Mouse (Mus musculus) olfactory bulb, adult 2 months (tissue): ENCODE data around the gene Cygb.

Experiments
- CTCF ChIP-seq: fragments of 200-500 bp; IDR thresholded peaks from 2 replicates; pipeline ENCODE4 v1.5.1; 2012; ENCODE audit warnings: low read depth, mild to moderate bottlenecking, low read length, moderate library complexity; ENCODE audit not compliant: insufficient read depth
- POLR2A ChIP-seq: fragments of 200-500 bp; IDR thresholded peaks from 2 replicates; pipeline ENCODE4 v1.6.1; 2012; ENCODE audit warnings: mild to moderate bottlenecking, low read depth, low read length, moderate library complexity; ENCODE audit not compliant: insufficient read depth

DNA sequence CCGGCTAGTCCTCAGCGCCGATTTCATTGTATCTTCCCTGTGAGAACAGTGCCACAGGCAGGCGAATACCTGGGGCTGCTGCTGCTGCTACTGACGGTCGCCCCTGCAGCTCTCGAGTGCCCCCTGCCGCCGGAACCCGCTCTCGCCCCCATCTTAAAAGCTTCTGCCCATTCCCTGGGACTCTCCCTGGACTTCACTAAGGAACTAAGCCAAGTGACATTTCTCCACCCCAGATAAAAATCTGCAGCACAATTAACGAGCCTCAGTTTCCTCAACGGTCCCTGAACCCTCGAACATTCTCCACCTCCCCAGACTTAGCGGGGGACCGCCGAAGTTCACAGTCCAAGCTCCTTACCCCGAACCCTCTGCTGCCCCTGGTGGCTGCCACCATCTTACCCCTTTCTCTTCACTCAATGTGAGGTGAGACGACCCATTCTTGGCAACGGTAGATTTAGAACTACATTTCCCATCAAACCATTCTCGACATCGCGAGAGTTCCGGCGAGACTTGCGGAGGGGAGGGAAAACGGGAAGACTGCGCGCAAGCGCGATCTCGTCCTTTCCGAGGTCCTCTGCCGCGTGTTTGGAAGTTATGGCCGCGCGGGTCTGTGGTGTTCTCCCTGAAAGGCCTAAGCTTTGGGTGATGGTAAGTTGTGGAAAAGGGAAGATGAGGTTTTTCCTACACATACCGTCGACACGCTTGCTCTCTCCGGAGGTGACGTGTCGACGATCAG is 17.2 kb upstream of the Cygb start:
- peak; percentile 69 for TF ChIP-seq POLR2A
- peak; percentile 86 for TF ChIP-seq CTCF
